Mouse (Mus musculus): ENCODE measurements at regions not wholly inside any gene's neighbourhood (a gene's known extent, or its start where the extent isn't known, plus 50 kb on each side); places are given as distances from the start of the nearest gene placed in this dataset.
A peak's percentile ranks its signal among the peaks of the same experiment; 100 is the strongest.

DNA sequence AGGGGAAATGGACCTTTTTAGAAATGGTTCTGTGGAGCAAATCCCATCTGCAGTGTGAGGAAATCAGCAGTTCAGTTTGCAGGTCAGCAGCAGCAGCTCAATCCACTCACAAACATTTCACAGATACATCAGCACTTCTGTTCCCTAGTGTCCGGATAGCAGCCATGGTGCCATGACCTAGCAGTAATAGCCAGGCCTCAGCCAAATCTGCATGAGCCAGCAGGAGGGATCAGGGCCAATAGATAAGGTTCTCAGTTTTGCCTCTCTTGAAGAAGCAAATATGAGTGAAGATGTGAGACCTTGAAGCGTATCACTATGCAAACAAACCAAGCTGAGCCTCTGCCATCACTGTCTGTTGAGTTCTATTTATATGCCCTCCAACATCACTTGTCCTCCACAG lies 380.7 kb upstream of the Chrm3 start:
- DNase-seq = no peak

DNA sequence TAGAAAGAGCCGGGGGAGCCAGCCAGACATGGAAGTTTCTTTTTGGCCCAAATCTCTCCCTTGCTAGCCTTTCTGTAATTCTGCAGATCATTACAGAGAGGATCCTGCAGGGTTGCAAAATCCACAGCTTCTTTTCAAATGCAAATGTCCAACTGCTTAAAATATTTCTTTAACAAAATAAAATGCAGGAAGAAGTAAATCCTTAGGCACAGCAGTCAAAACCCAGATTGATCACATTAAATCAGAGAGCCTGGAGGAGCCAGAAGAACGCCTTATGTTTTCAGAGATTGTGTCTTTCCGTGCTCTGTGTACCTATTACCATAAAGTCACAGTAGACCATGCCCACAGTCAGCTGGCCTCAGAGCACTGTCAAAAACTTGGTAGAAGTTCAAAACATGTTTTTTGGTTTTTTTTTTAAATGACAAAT lies 365.1 kb upstream of the Chrm3 start:
- DNase-seq = no peak

DNA sequence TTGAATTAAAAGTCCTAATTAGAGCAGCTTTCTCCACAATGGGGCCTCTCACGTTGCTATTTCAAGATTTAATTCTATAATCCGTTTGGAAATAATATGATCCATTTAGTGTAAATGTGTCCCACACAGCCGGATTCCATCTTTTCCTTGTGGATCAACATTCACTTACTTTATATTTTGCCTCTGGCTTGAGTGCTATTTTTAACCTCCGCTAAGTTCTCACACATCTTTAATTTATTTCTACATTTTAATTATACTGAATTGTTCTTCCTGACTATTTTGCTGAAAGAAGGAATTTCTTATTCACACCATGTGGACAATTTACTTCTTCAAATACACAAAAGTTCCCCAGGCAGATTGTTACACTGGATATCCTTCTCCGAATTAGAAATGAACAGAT lies 364.7 kb upstream of the Chrm3 start:
- DNase-seq = no peak

DNA sequence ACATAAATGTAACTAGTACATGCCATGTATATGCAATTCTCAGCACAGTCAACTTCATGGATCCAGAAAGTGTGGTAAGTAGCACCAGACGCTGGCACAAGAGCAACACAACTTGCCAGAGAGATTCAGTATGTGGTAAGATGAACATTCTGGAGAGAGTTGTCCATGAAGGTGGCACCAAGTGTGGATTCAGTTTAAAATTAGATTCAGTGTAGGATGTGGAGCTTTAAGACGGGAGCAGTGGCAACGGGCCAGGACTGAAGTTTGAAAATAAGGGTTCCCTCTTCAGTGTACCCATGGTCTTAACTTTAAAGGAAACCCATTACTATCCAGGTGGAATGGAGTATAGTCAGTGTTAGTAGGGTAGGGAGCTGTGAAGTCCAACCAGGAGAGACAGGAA lies 360.0 kb upstream of the Chrm3 start:
- no peak for DNase-seq

DNA sequence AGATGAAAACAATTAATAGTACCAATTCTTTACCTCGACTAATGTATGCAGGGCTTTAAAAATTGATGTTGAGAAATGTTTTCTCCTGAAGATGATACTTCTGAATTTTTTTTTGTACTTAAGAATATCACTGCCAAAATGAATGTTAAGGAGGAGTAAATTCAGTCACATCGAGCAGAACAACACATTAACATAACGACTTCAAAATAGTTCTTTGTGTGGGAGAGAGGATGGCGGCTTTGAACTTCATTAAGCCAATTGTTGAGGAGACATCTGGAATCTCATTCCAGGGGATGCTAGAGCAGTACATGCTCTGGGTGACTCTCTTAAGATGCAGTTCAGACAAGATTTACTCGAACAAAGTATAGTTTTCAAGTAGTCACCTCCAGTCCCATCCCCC lies 350.8 kb upstream of the Chrm3 start:
- DNase-seq = no peak

DNA sequence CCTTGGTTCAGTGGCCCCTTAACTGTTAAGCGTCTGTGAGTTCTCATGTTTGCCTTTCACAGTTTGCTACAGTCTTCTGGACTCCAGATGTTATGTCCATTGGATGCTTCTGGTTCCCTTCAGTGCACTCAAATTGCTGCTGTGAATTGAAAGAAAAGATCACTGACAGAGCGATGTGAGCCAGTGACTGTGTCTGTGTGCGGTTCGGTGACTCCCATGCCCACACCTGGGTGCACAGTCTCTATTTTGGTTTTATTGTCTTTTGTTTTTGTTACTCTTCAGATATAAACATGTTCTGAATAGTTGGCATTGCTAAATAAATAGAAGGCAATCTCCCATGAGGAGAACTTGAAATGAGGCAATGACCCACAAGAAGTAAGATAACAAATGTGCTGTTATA lies 350.3 kb upstream of the Chrm3 start:
- no peak for DNase-seq

DNA sequence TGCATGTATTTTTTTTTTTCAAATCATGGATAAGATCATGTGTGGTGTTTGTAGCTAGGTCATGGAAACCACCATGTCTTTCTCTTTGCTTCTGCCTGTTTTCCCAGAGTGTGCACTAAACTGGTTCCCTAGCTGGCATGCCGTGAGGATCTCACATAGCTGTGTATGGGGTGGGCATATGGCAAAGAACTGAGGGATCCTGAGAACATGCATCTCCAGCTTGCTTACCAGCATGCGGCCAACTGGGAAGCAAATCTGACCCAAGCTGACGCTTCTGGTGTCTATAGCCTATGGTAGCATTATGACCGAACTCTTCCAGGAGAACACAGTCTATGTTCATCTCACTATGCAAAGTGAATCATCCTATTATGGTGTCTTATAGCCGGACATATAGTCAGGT lies 336.5 kb upstream of the Chrm3 start:
- DNase-seq = no peak

DNA sequence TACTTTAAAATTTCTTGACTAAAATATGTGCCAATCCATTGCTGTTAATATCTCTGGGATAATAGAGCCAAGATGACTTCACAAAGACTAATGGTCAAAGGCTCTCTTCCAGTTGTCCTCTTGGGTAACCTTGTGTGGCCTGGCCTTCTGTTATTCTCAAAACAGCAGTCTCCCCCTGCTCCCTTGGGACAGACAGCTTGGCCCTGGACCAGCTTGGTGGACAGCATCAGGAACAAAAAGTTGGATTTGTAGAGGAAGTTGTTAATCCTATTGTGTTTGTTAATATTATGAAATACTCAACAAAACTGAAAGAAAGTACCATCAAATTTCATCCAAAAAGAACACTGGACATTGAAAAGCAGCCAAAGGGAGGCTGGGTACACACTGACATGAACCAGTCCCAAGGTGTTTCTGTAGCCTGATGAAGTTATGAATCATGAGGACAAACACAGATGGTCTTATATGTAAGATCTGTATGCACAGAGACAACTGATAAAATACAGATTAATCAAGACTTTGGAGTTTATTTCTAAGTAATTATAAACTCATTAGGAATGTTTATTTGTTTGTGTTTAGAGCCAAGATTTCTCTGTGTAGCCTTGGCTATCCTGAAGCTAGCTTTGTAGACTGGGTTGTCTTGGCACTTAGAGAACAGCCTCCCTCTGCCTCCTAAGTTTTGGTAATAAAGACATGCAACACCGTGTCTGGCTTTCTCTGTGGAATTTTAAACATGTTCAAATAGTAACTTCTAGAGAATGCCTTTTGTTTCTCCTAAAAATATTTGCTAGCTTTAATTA lies 335.7 kb upstream of the Chrm3 start:
- peak; percentile 34 to 77 for DNase-seq

DNA sequence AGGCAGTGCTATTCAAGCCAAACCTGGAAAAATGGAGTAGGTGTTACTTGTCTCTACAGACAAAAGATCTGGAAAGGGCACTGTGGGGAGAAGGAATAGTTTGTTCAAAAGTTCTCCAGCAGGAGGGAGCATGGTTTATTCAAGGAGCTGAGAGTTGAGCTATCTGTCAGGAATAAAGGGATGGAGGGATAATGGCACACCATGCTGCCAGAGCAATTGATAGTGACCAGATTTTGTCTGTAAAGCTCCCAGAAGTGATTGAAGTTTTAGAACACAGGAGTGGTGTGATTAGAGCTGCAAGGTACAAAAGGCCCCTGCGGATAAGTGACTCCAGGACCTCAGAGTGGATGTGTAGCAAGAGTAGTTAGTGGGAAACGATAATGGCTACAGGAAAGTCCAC lies 330.7 kb upstream of the Chrm3 start:
- DNase-seq = no peak

DNA sequence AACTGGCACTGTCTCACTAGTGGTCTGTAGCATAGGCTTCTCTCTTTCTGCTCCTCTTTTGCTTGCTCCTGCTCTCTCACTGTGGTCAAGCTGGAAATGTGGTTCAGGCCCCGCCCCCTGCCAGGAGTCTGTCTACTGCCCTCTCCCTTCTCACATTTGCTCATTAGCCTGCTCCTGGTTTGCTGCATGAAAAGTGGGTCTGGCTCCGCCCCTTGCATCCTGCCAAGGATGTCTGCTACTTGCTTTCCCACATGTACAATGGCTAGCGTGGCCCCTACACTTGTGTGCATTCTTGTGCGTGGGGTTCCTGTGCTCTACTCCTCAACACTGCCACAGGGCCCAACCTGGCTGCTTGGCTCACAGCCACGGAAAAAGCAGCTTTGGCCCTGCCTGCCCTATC lies 326.7 kb upstream of the Chrm3 start:
- peak in 1 of 2 experiments; percentile 20 for DNase-seq

DNA sequence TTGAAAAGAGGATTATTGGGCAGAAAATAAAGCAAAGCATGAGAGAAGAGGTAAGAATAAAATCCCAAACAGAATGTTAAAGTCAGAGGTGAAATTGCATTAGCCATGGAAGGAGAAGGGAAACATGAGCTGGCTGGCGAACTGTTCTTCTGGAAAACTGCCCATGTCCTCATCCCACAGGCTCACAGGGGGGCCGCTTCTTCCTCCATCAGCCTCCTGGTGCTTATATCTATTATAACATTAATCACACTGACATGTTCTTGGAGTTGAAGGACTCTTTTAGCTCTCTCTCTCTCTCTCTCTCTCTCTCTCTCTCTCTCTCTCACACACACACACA lies 293.4 kb upstream of the Chrm3 start:
- DNase-seq = no peak

DNA sequence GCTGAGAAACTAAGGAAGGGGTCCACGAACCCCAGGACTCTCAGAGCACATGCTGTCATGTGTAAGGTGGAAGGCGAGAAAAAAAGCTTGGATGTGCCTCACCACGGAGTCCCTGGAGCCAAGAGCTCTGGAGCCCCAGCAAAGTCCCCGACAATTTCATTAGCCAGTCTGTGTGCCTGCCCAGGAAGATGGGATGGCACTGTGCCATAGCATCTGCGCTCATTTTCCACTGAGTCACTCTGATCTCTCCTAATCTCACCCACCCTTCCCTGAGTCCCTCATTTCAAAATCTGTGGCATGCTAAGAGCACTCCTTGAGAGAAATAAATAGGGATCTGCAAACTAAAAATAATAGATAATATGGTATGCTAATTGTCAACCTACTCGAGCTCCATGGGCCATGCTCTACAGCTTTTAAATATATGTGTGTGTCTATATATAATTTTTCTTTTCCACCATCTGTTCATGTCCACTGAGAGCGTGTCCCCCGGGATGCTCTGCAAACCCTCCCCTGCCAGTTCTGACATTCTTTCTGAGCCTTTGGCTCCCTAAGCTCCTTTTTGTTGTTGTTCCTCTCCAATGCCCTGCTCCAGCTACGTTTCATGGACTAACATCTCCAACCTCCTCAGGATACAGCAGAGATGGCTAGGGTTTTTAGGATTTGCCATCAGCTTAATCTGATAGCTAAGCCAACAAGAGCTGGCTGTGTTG lies 292.9 kb upstream of the Chrm3 start:
- DNase-seq = peak in 1 of 2 experiments; percentile 19

DNA sequence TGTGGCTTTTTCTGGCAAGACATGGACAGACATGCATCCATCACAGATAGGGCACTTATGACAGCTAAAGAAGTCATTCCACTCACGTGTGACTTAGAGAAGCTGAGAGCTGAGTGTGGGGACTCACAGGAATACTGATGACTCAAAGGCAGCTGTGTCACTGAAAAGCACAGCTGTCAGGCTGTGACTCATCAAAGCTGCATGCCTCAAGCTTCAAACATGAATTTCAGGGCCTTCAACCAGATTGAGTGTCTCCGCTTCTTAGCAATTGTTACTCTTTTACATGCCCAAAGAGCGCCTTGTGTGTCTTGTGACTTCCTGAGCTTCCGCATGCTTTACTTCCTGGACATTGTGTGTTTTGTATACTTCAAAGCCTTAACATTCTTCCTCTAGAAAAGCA lies 276.2 kb upstream of the Chrm3 start:
- peak; percentile 14 to 28 for DNase-seq

DNA sequence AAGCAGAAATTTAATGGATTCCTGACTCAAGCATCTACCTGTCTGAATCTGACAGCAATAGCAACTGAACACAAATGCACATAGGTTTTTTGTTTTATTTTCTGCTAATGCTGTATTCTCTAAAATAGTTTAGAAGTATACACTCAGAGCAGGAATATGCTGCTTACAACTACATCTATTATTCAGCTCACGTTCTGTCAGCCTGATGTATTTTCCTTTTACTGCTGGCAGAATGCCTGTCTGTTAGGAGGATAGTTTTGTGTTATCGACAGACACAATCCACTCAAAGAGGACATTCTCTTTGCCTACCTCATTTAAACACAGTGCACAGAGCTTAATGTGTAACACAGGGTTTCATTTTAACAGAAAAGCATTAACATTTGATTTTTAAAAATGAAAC lies 269.8 kb upstream of the Chrm3 start:
- no peak for DNase-seq

DNA sequence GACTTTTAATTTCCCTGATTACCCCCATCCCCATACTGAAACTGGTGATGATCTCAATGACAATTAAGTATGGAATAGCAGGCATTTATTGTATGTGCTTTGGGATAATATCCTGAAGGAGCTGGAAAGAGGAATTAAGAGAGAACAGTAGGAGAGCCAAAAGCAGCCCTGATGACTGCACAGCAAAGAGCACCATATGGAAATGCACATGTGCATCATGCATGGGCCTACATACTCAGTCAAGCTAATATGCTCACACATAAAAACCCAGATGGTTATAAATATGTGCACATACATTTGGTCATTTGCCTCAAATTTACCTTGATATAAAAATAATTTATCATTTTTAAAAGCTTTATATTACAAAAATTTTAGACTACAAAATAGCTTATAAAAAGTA lies 259.0 kb upstream of the Chrm3 start:
- no peak for DNase-seq

DNA sequence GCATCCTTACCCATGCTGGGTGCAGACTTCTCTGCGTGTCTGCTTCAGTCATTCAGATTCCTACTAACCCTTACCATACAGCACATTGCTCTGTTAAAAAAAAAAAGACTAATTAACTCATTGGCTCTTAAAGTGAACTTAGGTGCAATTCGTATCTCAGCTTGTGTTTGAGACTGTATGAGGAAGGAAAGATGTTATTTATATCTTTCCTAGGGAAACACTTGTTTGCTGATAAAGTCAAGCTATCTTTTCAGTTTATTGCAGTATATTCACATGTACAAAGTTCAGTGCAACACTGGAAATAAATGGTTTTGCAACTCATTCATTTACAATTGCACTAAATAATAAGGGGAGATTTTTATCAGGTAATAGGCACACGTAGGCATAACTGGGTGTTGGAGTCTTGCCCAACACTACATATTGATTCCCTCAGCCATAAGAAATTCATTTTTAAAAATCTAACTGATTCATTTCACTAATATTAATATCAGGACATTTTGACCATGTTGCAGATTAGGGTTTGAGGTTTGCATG lies 257.8 kb upstream of the Chrm3 start:
- DNase-seq = no peak

DNA sequence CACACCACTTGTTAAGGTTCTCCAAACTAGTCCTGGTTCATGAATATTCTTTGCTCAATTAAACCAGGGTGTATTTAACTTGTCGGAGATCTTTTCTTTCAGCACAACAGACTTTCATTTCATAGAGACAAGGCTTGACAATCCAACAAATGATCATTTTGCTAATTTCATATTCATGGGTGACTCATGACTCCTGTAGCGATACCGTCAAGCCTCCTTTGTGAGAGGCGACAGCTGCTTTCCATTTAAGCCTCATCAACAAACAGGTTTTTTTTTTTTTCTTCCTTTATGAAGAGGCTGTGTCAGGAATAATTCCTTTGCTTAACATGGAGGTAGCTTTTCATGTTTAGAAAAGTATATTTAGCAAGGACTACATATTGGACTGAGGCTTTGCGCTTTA lies 214.3 kb upstream of the Chrm3 start:
- DNase-seq = no peak

DNA sequence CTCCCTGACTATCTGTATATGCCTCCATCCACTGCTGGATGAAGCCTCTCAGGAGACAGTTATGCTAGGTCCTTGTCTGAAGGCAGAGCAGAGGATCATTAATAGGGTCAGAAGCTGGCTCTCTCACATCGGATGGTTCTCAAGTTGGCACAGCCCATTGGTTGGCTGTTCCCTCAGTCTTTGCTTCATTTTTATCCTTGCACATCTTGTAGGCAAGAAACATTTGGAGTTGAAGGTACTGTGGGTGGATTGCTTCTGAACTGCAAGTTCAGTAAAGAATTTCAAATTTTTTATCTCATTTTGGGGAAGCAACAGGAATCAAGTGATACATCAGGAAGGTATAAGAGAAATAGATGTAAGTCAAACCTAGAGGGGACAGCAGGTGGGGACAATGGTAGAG lies 206.2 kb upstream of the Chrm3 start:
- DNase-seq = no peak

DNA sequence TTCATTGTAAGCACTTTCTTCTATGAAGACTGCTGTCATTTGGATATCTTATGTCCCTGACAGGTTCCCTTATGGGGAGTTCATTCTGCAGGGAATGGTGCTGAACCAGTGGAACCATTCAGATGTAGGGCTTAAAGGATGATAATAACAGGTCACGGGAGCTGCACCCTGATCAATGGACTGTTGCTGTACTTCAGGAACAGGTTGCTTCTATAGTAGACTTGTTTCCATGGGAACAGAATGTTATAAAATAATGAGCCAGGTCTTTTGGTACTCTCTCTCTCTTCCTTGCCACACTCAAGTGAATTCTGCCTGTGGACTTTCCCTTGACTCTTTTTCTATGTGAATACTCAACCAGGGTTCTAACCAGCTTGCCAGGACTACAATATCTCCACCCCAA lies 196.9 kb upstream of the Chrm3 start:
- no peak for DNase-seq

DNA sequence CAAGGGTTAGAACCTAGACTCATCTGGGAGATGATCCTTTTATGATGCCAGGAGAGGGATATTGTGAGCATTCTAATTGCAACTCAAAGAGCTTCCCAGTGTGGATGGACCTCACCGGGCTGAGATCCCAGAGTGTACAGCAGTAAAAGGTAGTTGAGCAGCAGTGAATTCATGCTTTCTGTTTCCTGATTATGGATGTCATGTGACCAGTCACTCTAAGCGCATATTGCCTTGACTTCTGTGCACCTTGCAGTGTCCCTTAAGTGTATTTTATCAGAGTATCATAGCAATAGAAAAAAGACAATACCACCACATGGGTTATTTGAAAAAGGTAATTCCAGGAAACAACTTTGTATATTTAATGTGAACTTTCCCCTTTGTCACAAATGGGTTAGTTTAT lies 193.9 kb upstream of the Chrm3 start:
- no peak for DNase-seq

DNA sequence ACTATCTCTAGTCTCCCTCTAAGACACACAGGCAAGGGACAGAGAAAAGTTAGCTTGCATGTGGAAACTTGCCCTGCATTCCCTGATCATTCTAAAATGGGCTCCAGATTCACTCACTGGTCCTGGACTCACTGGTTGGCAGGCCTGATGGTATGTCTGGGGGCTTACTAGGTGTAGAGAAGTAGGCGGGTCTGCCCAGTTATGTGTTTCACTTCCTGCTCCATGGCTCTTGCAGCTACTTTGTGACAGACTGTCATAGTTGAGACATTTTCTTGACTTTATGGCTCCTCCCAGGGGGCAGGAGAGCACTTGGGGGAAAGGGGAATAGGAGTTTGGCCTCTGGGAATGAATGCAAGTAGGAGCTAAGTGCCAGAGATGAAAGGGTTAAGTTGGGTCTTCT lies 182.1 kb upstream of the Chrm3 start:
- DNase-seq = peak in 1 of 2 experiments; percentile 8

DNA sequence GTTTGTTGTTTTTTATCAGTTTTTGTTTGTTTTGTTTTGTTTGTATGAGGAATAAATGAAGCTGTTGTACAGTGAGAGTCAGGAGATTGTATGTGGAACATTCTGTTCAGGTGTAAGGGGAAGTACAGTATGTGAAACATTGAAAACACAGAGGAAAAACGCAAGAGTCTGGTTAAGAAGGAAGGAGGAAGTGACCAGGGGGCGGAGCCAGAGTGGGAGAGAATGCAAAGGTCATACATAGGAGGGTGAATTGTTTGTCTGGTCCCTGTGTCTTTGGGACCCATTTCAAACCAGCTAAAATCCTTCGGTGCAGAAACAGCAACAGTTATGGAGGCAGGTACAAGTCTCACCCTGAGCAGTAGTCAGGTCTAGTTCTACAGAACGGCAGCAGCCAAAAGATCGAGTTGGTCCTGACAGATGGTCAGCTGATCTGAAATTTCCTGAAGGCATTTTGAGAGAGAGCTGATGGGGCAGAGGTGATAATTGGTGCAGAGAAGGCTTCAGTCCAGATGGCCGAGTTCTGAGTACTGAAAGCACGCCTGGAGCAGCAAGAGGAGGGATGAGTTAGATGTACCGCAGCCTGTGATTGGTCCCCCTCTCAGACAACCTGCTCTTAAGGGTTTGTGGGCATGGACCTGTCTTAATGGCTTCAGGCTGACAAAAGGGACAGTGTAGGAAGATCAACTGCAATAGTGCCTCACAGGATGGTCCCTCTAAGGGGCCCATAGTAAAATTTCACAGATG lies 179.7 kb upstream of the Chrm3 start:
- peak; percentile 40 to 46 for DNase-seq

DNA sequence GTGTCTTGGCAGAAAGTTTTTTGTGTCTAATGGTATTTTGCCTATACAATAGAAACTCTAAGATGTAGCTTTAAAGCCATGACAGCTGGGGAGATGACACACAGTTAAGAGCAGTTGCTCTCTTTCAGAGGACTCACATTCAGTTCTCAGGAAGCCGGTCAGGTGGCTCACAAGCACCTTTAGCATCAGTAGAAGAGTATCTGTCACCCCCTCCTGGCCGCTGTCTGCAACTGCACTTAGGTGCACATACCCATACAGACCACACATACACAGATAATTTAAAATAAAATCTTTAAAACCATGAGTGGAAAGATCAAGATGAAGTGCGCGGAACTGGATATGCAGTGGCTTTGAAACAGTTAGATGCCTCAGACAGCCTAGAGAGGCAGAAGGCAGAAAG lies 178.3 kb upstream of the Chrm3 start:
- DNase-seq = no peak

DNA sequence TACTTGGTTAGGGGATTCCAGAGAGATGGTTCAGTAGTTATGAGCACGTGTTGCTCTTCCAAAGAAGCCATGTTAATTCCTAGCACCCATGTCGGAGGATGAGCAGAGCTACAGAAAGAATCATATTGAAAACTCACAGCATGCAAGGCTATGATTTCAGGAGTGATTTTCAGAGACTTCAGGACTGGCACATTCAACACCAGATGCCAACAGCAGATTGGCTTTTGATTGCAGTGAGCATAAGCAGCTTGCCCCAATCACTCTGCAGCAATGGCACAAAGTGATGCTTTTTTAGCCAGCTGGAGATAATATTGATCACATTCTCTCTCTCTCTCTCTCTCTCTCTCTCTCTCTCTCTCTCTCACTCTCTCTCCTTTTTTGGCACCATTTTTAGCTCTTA lies 166.6 kb upstream of the Chrm3 start:
- DNase-seq = no peak
